Mouse (Mus musculus): ENCODE results near the gene Daxx. TPM values are rescaled to one million over a fixed set of nuclear protein-coding genes. Genes with fewer than 3 reads are reported as not detected.

The Daxx gene
- total RNA-seq, 2 experiments from 2014 or later, result 28.7 to 44.5 TPM

DNA sequence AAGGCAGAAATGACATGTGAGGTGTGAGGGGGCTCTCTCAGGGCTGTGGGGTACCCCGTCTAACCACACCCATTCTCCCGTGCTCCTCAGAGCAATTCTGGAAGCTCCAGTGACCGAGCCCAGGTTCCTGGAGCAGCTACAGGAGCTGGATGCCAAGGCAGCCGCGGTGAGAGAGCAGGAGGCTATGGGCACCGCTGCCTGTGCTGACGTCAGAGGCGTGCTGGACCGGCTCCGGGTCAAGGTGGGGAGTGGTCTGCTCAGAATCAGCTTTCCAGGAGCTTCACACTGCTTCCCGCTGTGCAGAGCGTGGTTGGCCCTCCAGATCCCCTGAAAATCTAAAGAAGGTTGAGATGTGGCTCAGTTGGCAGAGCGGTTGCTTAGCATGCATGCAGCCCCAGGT, 49.9 kb downstream of the Daxx start:
- no peak for ATAC-seq (replicated peaks; ENCODE audit: poor library complexity)

DNA sequence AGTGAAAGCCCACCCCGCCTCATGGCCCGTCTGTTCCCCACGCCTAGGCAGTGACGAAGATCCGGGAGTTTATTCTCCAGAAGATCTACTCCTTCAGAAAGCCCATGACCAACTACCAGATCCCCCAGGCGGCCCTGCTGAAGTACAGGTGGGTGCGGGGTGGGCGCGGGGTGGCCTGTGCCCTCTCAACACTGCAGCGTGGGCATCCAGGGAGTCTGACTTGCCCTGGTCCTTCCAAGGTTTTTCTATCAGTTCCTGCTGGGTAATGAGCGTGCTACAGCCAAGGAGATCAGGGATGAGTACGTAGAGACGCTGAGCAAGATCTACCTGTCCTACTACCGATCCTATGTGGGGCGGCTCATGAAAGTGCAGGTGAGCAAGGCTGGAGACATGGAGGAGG, 50.7 kb downstream of the Daxx start:
- no peak for ATAC-seq (replicated peaks; ENCODE audit: poor library complexity)

DNA sequence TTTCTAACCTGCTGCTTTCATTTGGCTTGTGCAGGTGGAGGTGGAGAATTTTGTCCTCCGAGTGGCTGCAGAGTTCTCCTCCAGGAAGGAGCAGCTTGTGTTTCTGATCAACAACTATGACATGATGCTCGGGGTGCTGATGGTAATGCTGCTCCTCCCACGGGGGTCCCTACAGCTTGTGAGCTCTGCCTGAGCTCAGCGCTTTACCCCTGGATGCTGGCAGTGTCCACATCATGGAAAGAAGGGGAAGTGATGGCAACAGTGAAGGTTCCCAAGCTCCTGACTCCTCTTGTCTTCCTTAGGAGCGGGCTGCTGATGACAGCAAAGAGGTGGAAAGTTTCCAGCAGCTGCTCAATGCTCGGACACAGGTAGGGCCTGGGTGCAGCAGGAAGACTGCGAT, 53.7 kb downstream of the Daxx start:
- ATAC-seq (replicated peaks; ENCODE audit: poor library complexity), result no peak

Other genes with a start within 250 kb of the Daxx start
- gene Hnrnpm, start 222.6 kb upstream of the Daxx start, total RNA-seq (2015), result 496 and 582 TPM in 2 replicates
- 298 and 344 TPM in 2 replicates for gene Hnrnpm, start 222.6 kb upstream of the Daxx start, total RNA-seq (2017)
- gene March2, start 190.7 kb upstream of the Daxx start, total RNA-seq (2015), result 36.3 and 38.8 TPM in 2 replicates
- 22.8 and 31.4 TPM in 2 replicates for gene March2, start 190.7 kb upstream of the Daxx start, total RNA-seq (2017)
- gene Rab11b, start 148.9 kb upstream of the Daxx start, total RNA-seq (2015), result 75.7 and 89.0 TPM in 2 replicates
- 24.4 and 30.6 TPM in 2 replicates for gene Rab11b, start 148.9 kb upstream of the Daxx start, total RNA-seq (2017)
- gene Angptl4, start 127.6 kb upstream of the Daxx start, total RNA-seq (2015), result 7.3 and 9.2 TPM in 2 replicates
- 8.4 and 9.7 TPM in 2 replicates for gene Angptl4, start 127.6 kb upstream of the Daxx start, total RNA-seq (2017)
- gene Kank3, start 98.9 kb upstream of the Daxx start, total RNA-seq (2015), result 9.6 and 12.7 TPM in 2 replicates
- 5.7 and 9.7 TPM in 2 replicates for gene Kank3, start 98.9 kb upstream of the Daxx start, total RNA-seq (2017)
- gene Rps28, start 84.9 kb upstream of the Daxx start, total RNA-seq (2015), result 1,132 and 1,209 TPM in 2 replicates
- 2,303 and 3,173 TPM in 2 replicates for gene Rps28, start 84.9 kb upstream of the Daxx start, total RNA-seq (2017)
- 161 and 174 TPM in 2 replicates for gene Ndufa7, start 84.8 kb upstream of the Daxx start, total RNA-seq (2015)
- 122 and 151 TPM in 2 replicates for gene Ndufa7, start 84.8 kb upstream of the Daxx start, total RNA-seq (2017)
- 31.3 and 37.7 TPM in 2 replicates for gene Cd320, start 66.3 kb upstream of the Daxx start, total RNA-seq (2015)
- 18.8 and 31.9 TPM in 2 replicates for gene Cd320, start 66.3 kb upstream of the Daxx start, total RNA-seq (2017)
- gene Gm7029, start 35.6 kb upstream of the Daxx start, total RNA-seq (2015), result 2.2 TPM in 1 of 2 replicates, not detected in the other
- gene Gm7029, start 35.6 kb upstream of the Daxx start, total RNA-seq (2017), result not detected in 2 replicates
- gene Kifc1, start 18.8 kb upstream of the Daxx start, total RNA-seq (2015), result 6.6 and 10.8 TPM in 2 replicates
- gene Kifc1, start 18.8 kb upstream of the Daxx start, total RNA-seq (2017), result 28.6 and 30.3 TPM in 2 replicates
- 0.17 and 0.37 TPM in 2 replicates for gene Platr17, start 4.3 kb upstream of the Daxx start, total RNA-seq (2015)
- 0.29 and 1.4 TPM in 2 replicates for gene Platr17, start 4.3 kb upstream of the Daxx start, total RNA-seq (2017)
- 51.0 and 56.8 TPM in 2 replicates for gene Tapbp, start 6.5 kb downstream of the Daxx start, total RNA-seq (2015)
- 47.6 and 48.0 TPM in 2 replicates for gene Tapbp, start 6.5 kb downstream of the Daxx start, total RNA-seq (2017)
- gene Zbtb22, start 6.5 kb downstream of the Daxx start, total RNA-seq (2015), result 10.0 and 11.5 TPM in 2 replicates
- gene Zbtb22, start 6.5 kb downstream of the Daxx start, total RNA-seq (2017), result 13.3 and 19.2 TPM in 2 replicates
- gene Rgl2, start 20.1 kb downstream of the Daxx start, total RNA-seq (2015), result 20.3 and 22.7 TPM in 2 replicates
- gene Rgl2, start 20.1 kb downstream of the Daxx start, total RNA-seq (2017), result 37.9 and 47.9 TPM in 2 replicates
- 124 and 132 TPM in 2 replicates for gene Pfdn6, start 30.9 kb downstream of the Daxx start, total RNA-seq (2015)
- gene Pfdn6, start 30.9 kb downstream of the Daxx start, total RNA-seq (2017), result 144 and 218 TPM in 2 replicates
- 43.7 and 53.1 TPM in 2 replicates for gene Wdr46, start 31.2 kb downstream of the Daxx start, total RNA-seq (2015)
- gene Wdr46, start 31.2 kb downstream of the Daxx start, total RNA-seq (2017), result 64.4 and 65.4 TPM in 2 replicates
- gene B3galt4, start 42.1 kb downstream of the Daxx start, total RNA-seq (2015), result 1.1 and 2.7 TPM in 2 replicates
- gene B3galt4, start 42.1 kb downstream of the Daxx start, total RNA-seq (2017), result 5.8 and 7.6 TPM in 2 replicates
- 16.6 and 19.1 TPM in 2 replicates for gene Vps52, start 46.4 kb downstream of the Daxx start, total RNA-seq (2015)
- gene Vps52, start 46.4 kb downstream of the Daxx start, total RNA-seq (2017), result 13.7 and 15.7 TPM in 2 replicates
- gene Rps18, start 46.6 kb downstream of the Daxx start, total RNA-seq (2015), result 3,964 and 4,103 TPM in 2 replicates
- 1,202 and 1,622 TPM in 2 replicates for gene Rps18, start 46.6 kb downstream of the Daxx start, total RNA-seq (2017)
- 914 and 1,011 TPM in 2 replicates for gene H2-K1, start 90.9 kb downstream of the Daxx start, total RNA-seq (2015)
- 697 and 748 TPM in 2 replicates for gene H2-K1, start 90.9 kb downstream of the Daxx start, total RNA-seq (2017)
- gene Ring1, start 115.3 kb downstream of the Daxx start, total RNA-seq (2015), result 8.1 and 9.6 TPM in 2 replicates
- gene Ring1, start 115.3 kb downstream of the Daxx start, total RNA-seq (2017), result 9.8 and 12.7 TPM in 2 replicates
- 61.7 and 65.6 TPM in 2 replicates for gene H2-Ke6, start 118.6 kb downstream of the Daxx start, total RNA-seq (2015)
- gene H2-Ke6, start 118.6 kb downstream of the Daxx start, total RNA-seq (2017), result 36.6 and 46.5 TPM in 2 replicates
- gene Slc39a7, start 122.3 kb downstream of the Daxx start, total RNA-seq (2015), result 6.2 and 9.5 TPM in 2 replicates
- gene Slc39a7, start 122.3 kb downstream of the Daxx start, total RNA-seq (2017), result 101 and 107 TPM in 2 replicates
- 22.1 and 22.2 TPM in 2 replicates for gene Rxrb, start 122.4 kb downstream of the Daxx start, total RNA-seq (2015)
- gene Rxrb, start 122.4 kb downstream of the Daxx start, total RNA-seq (2017), result 34.2 and 42.6 TPM in 2 replicates
- 0.83 and 0.94 TPM in 2 replicates for gene Col11a2, start 130.0 kb downstream of the Daxx start, total RNA-seq (2015)
- 1.9 and 3.1 TPM in 2 replicates for gene Col11a2, start 130.0 kb downstream of the Daxx start, total RNA-seq (2017)
- 7.7 and 9.6 TPM in 2 replicates for gene H2-Oa, start 182.9 kb downstream of the Daxx start, total RNA-seq (2015)
- 2.7 TPM in 2 replicates for gene H2-Oa, start 182.9 kb downstream of the Daxx start, total RNA-seq (2017)
- gene H2-DMa, start 210.1 kb downstream of the Daxx start, total RNA-seq (2015), result 72.0 and 74.5 TPM in 2 replicates
- 56.5 and 61.1 TPM in 2 replicates for gene H2-DMa, start 210.1 kb downstream of the Daxx start, total RNA-seq (2017)
- 269 and 306 TPM in 2 replicates for gene Brd2, start 213.2 kb downstream of the Daxx start, total RNA-seq (2015)
- 260 and 284 TPM in 2 replicates for gene Brd2, start 213.2 kb downstream of the Daxx start, total RNA-seq (2017)
- gene H2-DMb2, start 233.9 kb downstream of the Daxx start, total RNA-seq (2015), result 3.9 and 5.8 TPM in 2 replicates
- gene H2-DMb2, start 233.9 kb downstream of the Daxx start, total RNA-seq (2017), result 6.7 and 8.5 TPM in 2 replicates
- gene H2-DMb1, start 243.7 kb downstream of the Daxx start, total RNA-seq (2015), result 36.2 and 39.4 TPM in 2 replicates
- gene H2-DMb1, start 243.7 kb downstream of the Daxx start, total RNA-seq (2017), result 47.0 and 60.3 TPM in 2 replicates

Data from megakaryocyte progenitor cell, adult 5-6 weeks (primary cell).